Mouse (Mus musculus): ENCODE measurements around the gene Olfr901. TPM values are rescaled to one million over a fixed set of nuclear protein-coding genes. Genes with fewer than 3 reads are reported as not detected.
"Not testable (repeated sequence)": the region's sequence is repeated elsewhere in the genome, so short reads cannot be mapped to it uniquely, and the experiment has no call there.

Gene Olfr901
- not detected in 2 replicates for total RNA-seq (2017)

GRCm38 (mm10) chr9:38429155-38429554 is at the start of gene Olfr901:
Gene Olfr901, plus strand, starts transcription at chr9:38429455.
- ATAC-seq (replicated peaks in 1 of 2; ENCODE audit: insufficient read depth in 1 of 2, low FRiP score in 2 of 2, low TSS enrichment in 1 of 2, low read depth in 1 of 2, poor library complexity in 2 of 2, severe bottlenecking in 2 of 2): no peak

- ATAC-seq (replicated peaks in 1 of 2; ENCODE audit: insufficient read depth in 1 of 2, low FRiP score in 2 of 2, low TSS enrichment in 1 of 2, low read depth in 1 of 2, poor library complexity in 2 of 2, severe bottlenecking in 2 of 2): no peak
Observed at GRCm38 (mm10) chr9:38401398-38401797, 27.9 kb upstream of the Olfr901 start, which contains the start of gene Olfr147. Gene Olfr147, plus strand, starts transcription at chr9:38401698.

- not testable (repeated sequence) for ATAC-seq (replicated peaks in 1 of 2; ENCODE audit: insufficient read depth in 1 of 2, low FRiP score in 2 of 2, low TSS enrichment in 1 of 2, low read depth in 1 of 2, poor library complexity in 2 of 2, severe bottlenecking in 2 of 2)
Observed at GRCm38 (mm10) chr9:38407502-38407901, 21.8 kb upstream of the Olfr901 start.

GRCm38 (mm10) chr9:38413502-38413901 is 15.8 kb upstream of the Olfr901 start:
- not testable (repeated sequence) for ATAC-seq (replicated peaks in 1 of 2; ENCODE audit: insufficient read depth in 1 of 2, low FRiP score in 2 of 2, low TSS enrichment in 1 of 2, low read depth in 1 of 2, poor library complexity in 2 of 2, severe bottlenecking in 2 of 2)

- no peak for ATAC-seq (replicated peaks in 1 of 2; ENCODE audit: insufficient read depth in 1 of 2, low FRiP score in 2 of 2, low TSS enrichment in 1 of 2, low read depth in 1 of 2, poor library complexity in 2 of 2, severe bottlenecking in 2 of 2)
Observed at GRCm38 (mm10) chr9:38423801-38424200, 5.5 kb upstream of the Olfr901 start.

GRCm38 (mm10) chr9:38427026-38427425 is 2.2 kb upstream of the Olfr901 start:
- ATAC-seq (replicated peaks in 1 of 2; ENCODE audit: insufficient read depth in 1 of 2, low FRiP score in 2 of 2, low TSS enrichment in 1 of 2, low read depth in 1 of 2, poor library complexity in 2 of 2, severe bottlenecking in 2 of 2): no peak

- ATAC-seq (replicated peaks in 1 of 2; ENCODE audit: insufficient read depth in 1 of 2, low FRiP score in 2 of 2, low TSS enrichment in 1 of 2, low read depth in 1 of 2, poor library complexity in 2 of 2, severe bottlenecking in 2 of 2): no peak
Observed at GRCm38 (mm10) chr9:38447352-38447751, 18.1 kb downstream of the Olfr901 start, which contains the start of gene Olfr902. Gene Olfr902, plus strand, starts transcription at chr9:38447652.

- ATAC-seq (replicated peaks in 1 of 2; ENCODE audit: insufficient read depth in 1 of 2, low FRiP score in 2 of 2, low TSS enrichment in 1 of 2, low read depth in 1 of 2, poor library complexity in 2 of 2, severe bottlenecking in 2 of 2): no peak
Observed at GRCm38 (mm10) chr9:38462844-38463243, 33.6 kb downstream of the Olfr901 start, which contains the start of gene Olfr904. Gene Olfr904, plus strand, starts transcription at chr9:38463144.

- no peak for ATAC-seq (replicated peaks in 1 of 2; ENCODE audit: insufficient read depth in 1 of 2, low FRiP score in 2 of 2, low TSS enrichment in 1 of 2, low read depth in 1 of 2, poor library complexity in 2 of 2, severe bottlenecking in 2 of 2)
Observed at GRCm38 (mm10) chr9:38470807-38471206, 41.6 kb downstream of the Olfr901 start, which contains the start of gene Olfr905. Gene Olfr905, plus strand, starts transcription at chr9:38471107.

Other genes starting within 250 kb of the Olfr901 start
- not detected in 2 replicates for gene Olfr891, start 248.6 kb upstream of the Olfr901 start, total RNA-seq (2017)
- gene Olfr893, start 221.1 kb upstream of the Olfr901 start, total RNA-seq (2017): not detected in 2 replicates
- not detected in 2 replicates for gene Olfr894, start 211.4 kb upstream of the Olfr901 start, total RNA-seq (2017)
- not detected in 2 replicates for gene Olfr143, start 176.7 kb upstream of the Olfr901 start, total RNA-seq (2017)
- not detected in 2 replicates for gene Olfr895, start 161.6 kb upstream of the Olfr901 start, total RNA-seq (2017)
- gene Olfr896-ps1, start 138.3 kb upstream of the Olfr901 start, total RNA-seq (2017): not detected in 2 replicates
- not detected in 2 replicates for gene Olfr25, start 100.4 kb upstream of the Olfr901 start, total RNA-seq (2017)
- gene Olfr898, start 81.0 kb upstream of the Olfr901 start, total RNA-seq (2017): not detected in 2 replicates
- not detected in 2 replicates for gene Olfr250, start 62.6 kb upstream of the Olfr901 start, total RNA-seq (2017)
- not detected in 2 replicates for gene Olfr251, start 52.4 kb upstream of the Olfr901 start, total RNA-seq (2017)
- not detected in 2 replicates for gene Olfr147, start 27.8 kb upstream of the Olfr901 start, total RNA-seq (2017)
- gene Olfr902, start 18.2 kb downstream of the Olfr901 start, total RNA-seq (2017): not detected in 2 replicates
- not detected in 2 replicates for gene Olfr904, start 33.7 kb downstream of the Olfr901 start, total RNA-seq (2017)
- not detected in 2 replicates for gene Olfr905, start 41.7 kb downstream of the Olfr901 start, total RNA-seq (2017)
- gene Olfr906, start 57.6 kb downstream of the Olfr901 start, total RNA-seq (2017): not detected in 2 replicates
- not detected in 2 replicates for gene Olfr907, start 66.3 kb downstream of the Olfr901 start, total RNA-seq (2017)
- gene Olfr911-ps1, start 92.1 kb downstream of the Olfr901 start, total RNA-seq (2017): not detected in 2 replicates
- gene Olfr910, start 108.4 kb downstream of the Olfr901 start, total RNA-seq (2017): not detected in 2 replicates
- gene Olfr912, start 150.7 kb downstream of the Olfr901 start, total RNA-seq (2017): not detected in 2 replicates
- not detected in 2 replicates for gene Olfr913, start 163.3 kb downstream of the Olfr901 start, total RNA-seq (2017)
- not detected in 2 replicates for gene Olfr914, start 175.6 kb downstream of the Olfr901 start, total RNA-seq (2017)
- not detected in 2 replicates for gene Olfr916, start 230.4 kb downstream of the Olfr901 start, total RNA-seq (2017)
- gene Olfr917, start 236.4 kb downstream of the Olfr901 start, total RNA-seq (2017): not detected in 2 replicates
- not detected in 2 replicates for gene Olfr918, start 245.1 kb downstream of the Olfr901 start, total RNA-seq (2017)

All from hematopoietic stem cell, adult 5-6 weeks (primary cell).